Mouse (Mus musculus) small intestine, adult 2 months (tissue): ENCODE results near the gene Tsc22d1. TPM values are rescaled to one million over a fixed set of nuclear protein-coding genes. Genes with fewer than 3 reads are reported as not detected.

ENCODE experiments used
- H3K27ac ChIP-seq: fragments of 200-500 bp; 2 replicates; pipeline ENCODE4 v1.5.1; 2012; ENCODE audit warnings: low read depth, low read length, control low read depth, inconsistent platforms; ENCODE audit not compliant: insufficient read depth
- H3K27me3 ChIP-seq: fragments of 200-500 bp; 2 replicates; pipeline ENCODE4 v1.6.1; 2012; ENCODE audit warnings: mild to moderate bottlenecking, moderate library complexity, low read length, inconsistent platforms; ENCODE audit not compliant: control insufficient read depth, insufficient read depth
- H3K36me3 ChIP-seq: fragments of 200-500 bp; 2 replicates; pipeline ENCODE4 v1.6.1; 2012; ENCODE audit warnings: mild to moderate bottlenecking, low read length, control low read depth, inconsistent platforms; ENCODE audit not compliant: control insufficient read depth, insufficient read depth
- H3K4me1 ChIP-seq: fragments of 200-500 bp; 2 replicates; pipeline ENCODE4 v1.6.1; 2012; ENCODE audit warnings: low read length, inconsistent platforms, mixed read lengths; ENCODE audit not compliant: control insufficient read depth, insufficient read depth, insufficient read length
- H3K4me3 ChIP-seq: fragments of 200-500 bp; 2 replicates; pipeline ENCODE4 v1.5.1; 2012; ENCODE audit warnings: low read depth, mild to moderate bottlenecking, control low read depth, inconsistent platforms, low read length, moderate library complexity
- CTCF ChIP-seq: fragments of 200-500 bp; IDR thresholded peaks from 2 replicates; pipeline ENCODE4 v1.5.1; 2012; ENCODE audit warnings: low read depth, mild to moderate bottlenecking, control low read depth, inconsistent platforms, low read length, moderate library complexity, mixed read lengths; ENCODE audit not compliant: insufficient replicate concordance, insufficient read length; ENCODE audit errors: extremely low read depth
- POLR2A ChIP-seq: fragments of 200-500 bp; IDR thresholded peaks from 2 replicates; pipeline ENCODE4 v1.6.1; 2012; ENCODE audit warnings: low read depth, mild to moderate bottlenecking, control low read depth, inconsistent platforms, low read length, moderate library complexity
- WGBS: fragments of 180-500 bp; shearing (Covaris S2); methylation state at CpG from one replicate; pipeline ENCODE4 v1.1.7; 2018; 5-methylcytosine and 5-hydroxymethylcytosine counted together
- polyA plus RNA-seq: library from polyadenylated mRNA; depleted of rRNA; stranded (reverse); fragments of >200 nt; gene quantifications from 2 replicates; pipeline ENCODE4 v1.2.3, GENCODE M21; 2012

Gene Tsc22d1
- polyA plus RNA-seq, 1 experiment: 254 TPM

DNA sequence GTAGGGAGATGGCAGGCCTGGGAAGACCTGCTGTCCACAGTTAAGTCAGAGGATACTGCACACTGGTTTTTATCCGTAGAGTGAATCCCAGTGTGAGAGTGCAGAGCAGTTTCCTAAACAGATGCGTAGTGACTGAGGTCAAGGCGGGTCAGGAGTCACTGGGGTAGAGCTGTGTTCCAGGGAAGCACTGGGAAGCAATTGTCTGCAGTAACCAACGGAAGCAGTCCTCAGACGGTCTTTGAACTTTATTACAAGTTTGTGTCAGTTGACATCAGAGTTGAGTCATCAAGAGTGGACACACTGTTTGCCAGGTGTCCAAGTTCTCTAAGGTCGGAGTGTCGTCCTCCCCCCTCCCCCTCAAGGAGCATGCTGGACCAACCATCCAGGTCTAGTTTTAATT, 6.0 kb downstream of the Tsc22d1 start:
- no peaks in the 10 kb centered on the region for H3K36me3 ChIP-seq
- 28% methylated on average over 7 of the region's 7 CpGs for WGBS
- H3K4me1 ChIP-seq: peaks cover 11% of the 10 kb centered on the region
- H3K27ac ChIP-seq: 0 out of 2 replicates have a peak overlapping the region, but pooled peaks have one; percentile 16
- no peaks in the 10 kb centered on the region for H3K27me3 ChIP-seq
- H3K4me3 ChIP-seq: no peak overlapping the region
- TF ChIP-seq CTCF (no peak), POLR2A (no peak)

DNA sequence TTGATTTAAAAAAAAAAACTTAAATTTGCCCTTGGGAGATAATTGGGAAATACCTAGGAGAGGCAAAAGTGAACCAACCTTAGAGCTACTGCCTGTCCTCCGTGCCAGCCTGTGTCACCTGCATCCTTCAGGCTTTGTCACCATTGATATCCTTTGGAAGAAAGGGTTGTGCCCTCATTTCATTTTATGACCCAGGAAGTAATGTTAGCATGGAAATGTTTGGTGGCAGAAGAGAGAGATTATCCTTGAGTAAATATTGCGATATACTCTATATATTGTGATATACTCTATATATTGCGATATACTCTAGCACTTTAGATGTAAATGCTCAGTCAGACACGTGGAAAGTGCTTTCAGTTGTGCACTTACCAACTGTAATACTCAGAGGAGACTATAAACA, 6.4 kb downstream of the Tsc22d1 start:
- H3K4me1 ChIP-seq: peaks cover 11% of the 10 kb centered on the region
- H3K27ac ChIP-seq: 0 out of 2 replicates have a peak overlapping the region, but pooled peaks have one; percentile 6
- TF ChIP-seq POLR2A: no peak
- TF ChIP-seq CTCF: no peak
- no peaks in the 10 kb centered on the region for H3K36me3 ChIP-seq
- no peaks in the 10 kb centered on the region for H3K27me3 ChIP-seq
- WGBS: 31% methylated on average over 4 of the region's 4 CpGs
- H3K4me3 ChIP-seq: no peak overlapping the region

DNA sequence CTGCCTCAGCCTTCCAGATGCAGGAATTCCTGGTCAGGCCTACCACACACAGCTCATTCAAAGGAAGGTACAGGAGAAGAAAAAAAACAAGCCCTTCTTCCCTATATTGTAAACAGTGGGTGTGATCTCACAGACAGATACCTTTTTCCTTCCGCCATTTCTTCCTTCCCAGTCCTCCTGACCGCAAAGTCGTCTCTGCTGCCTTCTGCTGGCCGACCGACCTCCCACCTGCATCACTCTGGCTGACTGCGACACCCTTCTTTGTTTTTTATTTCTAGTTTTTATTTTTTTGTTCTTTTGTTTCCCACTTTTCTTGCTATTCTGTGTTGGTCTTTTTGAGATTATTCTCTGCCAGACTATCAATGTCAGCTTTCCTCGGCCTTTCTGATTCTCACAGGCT, 10.7 kb downstream of the Tsc22d1 start:
- Histone ChIP-seq H3K4me1 (peaks cover 4% of the 10 kb centered on the region), H3K27me3 (no peaks in the 10 kb centered on the region), H3K36me3 (no peaks in the 10 kb centered on the region), H3K4me3 (no peak overlapping the region), H3K27ac (no peak overlapping the region)
- 96% methylated on average over 7 of the region's 7 CpGs for WGBS
- TF ChIP-seq CTCF (no peak), POLR2A (no peak)

DNA sequence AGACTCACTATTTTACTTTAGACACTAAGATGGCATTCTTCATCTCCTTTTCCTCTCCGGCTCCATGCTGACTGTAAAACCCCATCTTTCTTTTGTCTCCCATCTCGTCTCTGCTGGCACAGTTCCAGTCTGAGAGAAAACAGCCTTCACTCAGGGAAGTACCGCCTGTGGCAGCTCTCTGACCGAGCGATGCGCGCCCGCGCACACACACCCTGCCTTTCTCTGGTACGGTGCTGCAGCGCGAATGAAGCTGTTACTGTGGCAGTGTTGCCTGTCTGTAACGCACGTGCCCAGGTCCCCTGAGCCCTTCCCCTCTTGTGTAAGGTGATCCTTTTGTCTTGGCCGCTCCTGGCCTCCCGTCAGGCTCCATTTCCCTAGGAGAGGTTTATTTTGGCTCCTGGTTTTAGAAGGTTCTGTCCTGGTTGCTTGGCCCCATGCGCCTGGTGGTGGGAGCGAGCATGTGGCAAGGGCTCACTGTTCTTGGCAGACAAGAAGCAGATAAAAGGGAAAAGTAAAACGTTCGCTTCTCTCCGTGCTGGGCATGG, 11.3 kb downstream of the Tsc22d1 start:
- no peak overlapping the region for H3K27ac ChIP-seq
- H3K4me3 ChIP-seq: no peak overlapping the region
- WGBS: 96% methylated on average over 21 of the region's 21 CpGs
- H3K27me3 ChIP-seq: no peaks in the 10 kb centered on the region
- no peaks in the 10 kb centered on the region; the same call in none of the 2 replicates for H3K4me1 ChIP-seq
- no peak for TF ChIP-seq POLR2A
- TF ChIP-seq CTCF: no peak
- H3K36me3 ChIP-seq: no peaks in the 10 kb centered on the region

DNA sequence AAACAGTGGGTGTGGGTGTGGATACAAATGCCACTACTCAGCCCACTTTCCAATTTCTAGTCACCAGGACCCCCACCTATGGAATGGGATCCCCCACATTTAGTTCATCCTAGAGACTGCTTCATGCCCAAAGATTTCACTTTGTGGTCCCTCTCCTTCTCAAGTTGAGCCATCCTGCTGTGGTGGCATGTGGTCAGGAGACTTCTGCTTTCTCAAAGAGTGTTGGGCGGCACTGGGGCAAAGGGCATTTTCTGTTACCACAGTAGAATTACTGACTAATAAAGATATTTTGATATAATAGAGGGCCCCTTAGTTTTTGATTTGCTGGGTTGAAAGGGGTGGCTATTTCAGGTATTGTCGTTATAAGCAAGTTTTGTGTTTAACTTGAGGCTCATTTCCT, 14.1 kb downstream of the Tsc22d1 start:
- Histone ChIP-seq H3K36me3 (no peaks in the 10 kb centered on the region), H3K27ac (no peak overlapping the region), H3K4me3 (no peak overlapping the region), H3K4me1 (no peaks in the 10 kb centered on the region; the same call in none of the 2 replicates), H3K27me3 (no peaks in the 10 kb centered on the region)
- 36% methylated on average over 2 of the region's 2 CpGs for WGBS
- TF ChIP-seq CTCF (no peak), POLR2A (no peak)

DNA sequence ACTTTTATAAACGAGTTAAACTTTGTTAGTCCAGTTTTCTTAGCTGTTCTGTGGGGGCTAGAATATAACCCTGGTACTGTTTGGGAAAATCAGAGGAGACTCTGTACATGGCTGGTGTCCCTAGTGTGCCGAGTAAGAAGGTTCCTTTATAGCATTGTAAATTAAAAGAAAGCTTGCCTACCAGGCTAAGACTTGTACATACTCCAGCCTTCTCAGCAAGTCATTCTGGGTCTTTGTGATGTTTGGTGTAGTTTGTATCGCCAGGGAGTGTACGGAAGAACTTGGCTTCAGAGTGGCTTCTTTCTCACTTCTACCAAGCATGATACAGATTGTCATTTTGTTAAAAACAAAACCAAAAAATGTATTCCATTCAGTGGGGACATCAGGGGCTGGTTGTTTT, 17.2 kb downstream of the Tsc22d1 start:
- TF ChIP-seq CTCF (no peak), POLR2A (no peak)
- no peaks in the 10 kb centered on the region; the same call in none of the 2 replicates for H3K4me1 ChIP-seq
- no peaks in the 10 kb centered on the region for H3K27me3 ChIP-seq
- H3K4me3 ChIP-seq: no peak overlapping the region
- H3K27ac ChIP-seq: no peak overlapping the region
- WGBS: 92% methylated on average over 4 of the region's 4 CpGs
- no peaks in the 10 kb centered on the region for H3K36me3 ChIP-seq

DNA sequence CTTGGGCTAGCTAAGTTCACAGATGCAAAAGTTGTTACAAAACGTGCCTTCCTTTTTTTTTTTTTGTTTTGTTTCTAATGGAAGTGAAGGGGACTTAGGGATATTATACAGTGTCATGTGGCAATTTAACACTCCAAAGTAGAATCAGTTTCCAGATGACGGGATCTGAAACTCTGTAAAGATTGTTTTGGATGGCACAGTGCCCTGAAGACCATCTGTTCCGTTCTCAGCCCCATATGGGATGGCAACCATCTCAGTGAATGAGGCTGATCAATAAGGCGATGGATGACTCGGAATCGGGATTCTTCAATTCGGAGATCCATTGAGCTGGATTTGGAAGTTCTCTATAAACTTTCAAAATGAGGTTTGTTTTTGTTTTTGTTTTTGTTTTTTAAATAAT, 17.6 kb downstream of the Tsc22d1 start:
- H3K27me3 ChIP-seq: no peaks in the 10 kb centered on the region
- no peaks in the 10 kb centered on the region for H3K36me3 ChIP-seq
- no peak for TF ChIP-seq CTCF
- no peak for TF ChIP-seq POLR2A
- no peaks in the 10 kb centered on the region; the same call in none of the 2 replicates for H3K4me1 ChIP-seq
- 88% methylated on average over 7 of the region's 7 CpGs for WGBS
- no peak overlapping the region for H3K4me3 ChIP-seq
- no peak overlapping the region for H3K27ac ChIP-seq
